Mouse (Mus musculus) C2C12 (cell line): ENCODE measurements around the gene Tanc1. TPM values are rescaled to one million over a fixed set of nuclear protein-coding genes. Genes with fewer than 3 reads are reported as not detected.

Experiments
- H3K27me3 ChIP-seq: one replicate; pipeline ENCODE4 v1.6.1; 2011; ENCODE audit not compliant: control insufficient read depth, insufficient read depth, insufficient read length
- H3K36me3 ChIP-seq: one replicate; pipeline ENCODE4 v1.6.1; 2011; ENCODE audit not compliant: control insufficient read depth, insufficient read depth
- H3K4me3 ChIP-seq: one replicate; pipeline ENCODE4 v1.5.1; 2011; ENCODE audit warnings: mild to moderate bottlenecking, control low read depth; ENCODE audit not compliant: poor library complexity, insufficient read depth, severe bottlenecking
- H3K79me2 ChIP-seq: one replicate; pipeline ENCODE4 v1.6.1; 2011; ENCODE audit not compliant: control insufficient read depth, insufficient read depth
- H3K79me3 ChIP-seq: one replicate; pipeline ENCODE4 v1.6.1; 2011; ENCODE audit warnings: low read depth, control low read depth
- H3ac ChIP-seq: one replicate; pipeline ENCODE3; 2011; ENCODE audit warnings: low read depth; ENCODE audit not compliant: control insufficient read depth, insufficient read length
- CEBPB ChIP-seq: IDR thresholded peaks from one replicate; pipeline ENCODE4 v1.6.1; 2011; ENCODE audit warnings: low read depth, mild to moderate bottlenecking, control low read depth, moderate library complexity
- CTCF ChIP-seq: IDR thresholded peaks from one replicate; pipeline ENCODE4 v1.5.1; 2011; ENCODE audit not compliant: control insufficient read depth, insufficient read depth, insufficient read length
- FOSL1 ChIP-seq: IDR thresholded peaks from one replicate; pipeline ENCODE4 v1.8.0; 2011; ENCODE audit warnings: mild to moderate bottlenecking, low read length; ENCODE audit not compliant: poor library complexity, insufficient read depth, severe bottlenecking
- MAX ChIP-seq: IDR thresholded peaks from one replicate; pipeline ENCODE4 v1.6.1; 2011; ENCODE audit warnings: mild to moderate bottlenecking, control low read depth
- MYOD1 ChIP-seq: IDR thresholded peaks from one replicate; pipeline ENCODE4 v1.6.1; 2011; ENCODE audit warnings: low read depth; ENCODE audit not compliant: control insufficient read depth, insufficient read length
- MYOG ChIP-seq: IDR thresholded peaks from one replicate; pipeline ENCODE4 v1.6.1; 2011; ENCODE audit not compliant: control insufficient read depth, insufficient read length; ENCODE audit errors: extremely low read depth
- USF1 ChIP-seq: IDR thresholded peaks from one replicate; pipeline ENCODE4 v1.6.1; 2011; ENCODE audit warnings: low read depth, mild to moderate bottlenecking, control low read depth, moderate library complexity
- polyA plus RNA-seq: library from polyadenylated mRNA; unstranded; fragments of >200 nt; fragmentation: generic; extraction: Trizol; gene quantifications from one replicate; pipeline ENCODE4 v1.2.1, GENCODE M21; 2012; ENCODE audit warnings: missing spikeins

Gene Tanc1
- polyA plus RNA-seq, 1 experiment = 24.9 TPM

DNA sequence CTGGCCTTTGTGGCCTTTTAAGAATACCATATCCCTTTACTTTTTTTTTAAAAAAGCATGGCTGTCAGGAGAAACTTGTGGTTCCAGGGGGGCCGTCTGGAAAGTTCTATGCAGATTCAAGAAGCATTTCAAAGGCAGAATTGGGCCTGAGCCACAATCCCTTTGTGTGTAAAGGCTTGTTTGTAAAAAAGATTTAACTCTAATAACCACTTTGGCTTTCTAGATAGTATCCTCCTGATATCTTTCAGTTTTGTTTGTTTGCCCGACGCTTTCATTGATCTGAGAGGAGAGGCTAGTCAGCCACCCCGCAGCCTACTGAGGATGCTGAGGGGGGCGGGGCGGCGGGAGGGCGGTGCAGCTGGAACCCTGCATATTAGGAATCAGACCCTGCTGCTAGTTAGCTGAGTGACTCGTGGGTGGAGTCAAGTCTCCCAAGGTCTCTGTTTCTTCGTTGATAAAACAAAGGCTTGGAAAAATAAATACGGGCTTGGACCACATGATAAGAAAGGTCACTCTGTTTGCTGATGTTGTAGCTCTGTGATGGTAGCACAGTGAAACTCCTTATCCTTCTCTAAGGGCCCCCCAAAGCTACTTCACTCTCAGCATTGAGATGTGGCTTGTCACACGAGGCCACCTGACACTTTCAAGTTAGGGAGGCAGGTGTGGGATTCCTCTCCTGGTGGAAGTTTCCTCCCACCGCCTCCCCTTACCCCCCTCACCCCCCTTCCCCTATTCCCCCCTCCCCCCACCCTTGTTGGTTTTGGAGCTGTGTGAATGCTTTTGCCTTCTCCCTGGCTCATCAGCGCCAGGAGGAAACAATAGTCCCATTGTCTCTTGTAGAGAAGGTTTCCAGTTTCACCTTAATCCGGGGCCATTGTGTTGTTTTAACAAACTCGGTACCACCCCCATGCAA, 86.1 kb downstream of the Tanc1 start:
- H3K4me3 ChIP-seq = no peak overlapping the region
- H3K36me3 ChIP-seq = peaks cover 37% of the 10 kb centered on the region
- H3K79me3 ChIP-seq = peaks cover 46% of the 10 kb centered on the region
- no peak overlapping the region for H3ac ChIP-seq
- no peaks in the 10 kb centered on the region for H3K27me3 ChIP-seq
- TF ChIP-seq USF1 (no peak), MYOG (no peak), CTCF (no peak)
- H3K79me2 ChIP-seq = peaks cover 94% of the 10 kb centered on the region

DNA sequence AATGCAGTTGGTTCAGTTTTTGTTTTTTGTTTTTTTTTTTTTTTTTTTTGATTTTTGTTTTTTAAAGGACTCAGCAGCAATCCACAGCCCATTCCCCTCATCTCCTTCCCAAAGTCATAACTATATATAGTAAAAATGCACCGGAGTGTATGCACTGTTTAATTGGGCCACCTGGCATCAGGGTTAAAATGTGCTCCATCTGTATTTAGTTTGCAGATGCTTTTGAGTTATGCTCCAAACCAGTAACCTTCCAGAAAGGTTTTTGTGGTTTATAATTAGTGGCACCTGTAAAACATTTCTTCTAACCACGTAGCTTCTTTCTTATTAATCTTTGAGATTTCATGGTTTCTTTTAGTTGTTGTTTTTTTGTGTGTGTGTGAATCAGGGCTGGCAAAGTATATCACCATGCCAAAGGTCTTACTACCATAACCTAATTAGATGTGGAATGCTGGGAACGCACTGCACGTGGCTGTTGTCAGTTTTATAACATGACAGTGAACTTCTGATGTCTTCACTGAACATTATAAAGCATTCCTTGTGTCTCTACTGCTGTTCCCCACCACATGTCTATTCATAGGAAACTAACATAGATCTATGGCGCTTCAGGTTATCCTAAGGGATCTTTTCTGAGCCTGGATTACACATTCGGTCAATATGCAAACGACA, 86.9 kb downstream of the Tanc1 start:
- Histone ChIP-seq H3K36me3 (peaks cover 37% of the 10 kb centered on the region), H3K4me3 (no peak overlapping the region), H3K79me2 (peaks cover 88% of the 10 kb centered on the region), H3K79me3 (peaks cover 38% of the 10 kb centered on the region), H3K27me3 (no peaks in the 10 kb centered on the region), H3ac (no peak overlapping the region)
- TF ChIP-seq MYOG (no peak), CEBPB (no peak), FOSL1 (no peak)

DNA sequence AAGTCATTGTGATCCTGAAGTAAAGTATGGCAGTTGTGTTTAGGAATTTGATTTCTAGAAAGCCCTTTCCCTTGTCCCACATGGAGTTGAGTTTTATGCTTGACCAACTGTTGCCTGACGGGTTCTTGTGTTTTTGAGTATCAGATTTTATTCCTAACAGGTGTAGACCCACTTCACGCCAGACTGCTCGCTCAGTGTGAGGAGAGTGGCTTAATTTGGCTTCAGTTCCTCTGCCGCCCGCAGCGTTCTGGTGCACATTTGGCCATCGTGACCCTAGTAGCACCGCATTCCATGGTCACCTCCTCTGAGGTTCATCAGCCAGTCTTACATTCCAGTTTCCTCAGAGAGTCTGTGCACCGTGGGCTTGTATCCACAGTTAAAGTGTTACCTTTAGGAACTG, 88.1 kb downstream of the Tanc1 start:
- Histone ChIP-seq H3K79me3 (peaks cover 27% of the 10 kb centered on the region), H3K27me3 (no peaks in the 10 kb centered on the region), H3K79me2 (peaks cover 77% of the 10 kb centered on the region), H3K4me3 (no peak overlapping the region), H3ac (no peak overlapping the region), H3K36me3 (peaks cover 37% of the 10 kb centered on the region)
- TF ChIP-seq USF1 (no peak), CTCF (no peak), MYOD1 (no peak), MYOG (no peak), MAX (no peak), FOSL1 (no peak), CEBPB (no peak)

DNA sequence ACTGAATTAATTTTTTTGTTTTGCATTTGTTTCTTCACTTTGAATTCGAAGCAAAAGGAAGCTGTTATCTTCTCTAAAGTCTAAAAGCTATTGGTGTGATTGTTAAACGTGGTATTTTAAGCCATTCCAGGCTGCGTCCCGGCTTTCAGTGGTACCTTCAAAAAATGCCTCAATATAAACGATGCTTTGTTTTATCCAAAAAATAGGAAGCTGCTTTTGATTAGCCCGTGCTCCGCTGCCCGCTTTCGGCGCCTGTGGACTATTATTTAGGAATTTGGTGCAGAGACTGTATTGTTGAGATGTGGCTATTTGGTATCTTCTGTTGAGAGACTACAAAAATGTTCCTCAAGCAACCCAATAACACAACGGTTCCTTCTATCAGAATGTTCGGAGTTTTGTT, 93.4 kb downstream of the Tanc1 start:
- H3K36me3 ChIP-seq = peaks cover 24% of the 10 kb centered on the region
- H3K79me2 ChIP-seq = peaks cover 61% of the 10 kb centered on the region
- no peaks in the 10 kb centered on the region for H3K27me3 ChIP-seq
- H3K79me3 ChIP-seq = peaks cover 12% of the 10 kb centered on the region
- H3ac ChIP-seq = no peak overlapping the region
- TF ChIP-seq FOSL1 (no peak), CEBPB (no peak), MYOG (no peak), USF1 (no peak), MAX (no peak), MYOD1 (no peak), CTCF (no peak)
- no peak overlapping the region for H3K4me3 ChIP-seq

DNA sequence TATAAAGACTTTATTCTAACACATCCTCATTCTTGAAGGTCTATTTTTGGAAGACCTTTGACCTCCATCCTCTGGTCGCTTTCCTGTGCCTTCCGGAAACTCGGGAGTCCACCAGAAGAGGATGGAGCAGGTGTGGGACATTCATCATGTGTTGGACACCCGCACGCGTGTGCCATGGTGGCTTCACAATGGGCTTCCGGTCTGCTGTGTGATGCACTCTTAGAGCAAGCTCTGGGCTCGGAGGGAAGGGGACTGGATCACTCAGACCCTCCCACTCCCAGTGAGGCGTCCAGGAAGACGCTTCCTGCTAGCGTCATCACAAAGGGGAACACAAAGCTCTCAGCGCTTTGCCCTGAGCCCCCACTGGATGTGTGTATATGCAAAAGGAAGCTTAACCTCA, 95.0 kb downstream of the Tanc1 start:
- TF ChIP-seq MAX (no peak), FOSL1 (no peak), MYOG (no peak), USF1 (no peak), CTCF (no peak), MYOD1 (no peak), CEBPB (no peak)
- H3K79me3 ChIP-seq = peaks cover 17% of the 10 kb centered on the region
- H3K27me3 ChIP-seq = no peaks in the 10 kb centered on the region
- peaks cover 8% of the 10 kb centered on the region for H3K36me3 ChIP-seq
- no peak overlapping the region for H3K4me3 ChIP-seq
- no peak overlapping the region for H3ac ChIP-seq
- peaks cover 60% of the 10 kb centered on the region for H3K79me2 ChIP-seq
